Mouse (Mus musculus) megakaryocyte-erythroid progenitor cell, adult 5-6 weeks (primary cell): ENCODE measurements around the gene Rassf5. TPM values are rescaled to one million over a fixed set of nuclear protein-coding genes. Genes with fewer than 3 reads are reported as not detected.

Experiments used
- ATAC-seq: replicated peaks from 2 replicates; pipeline ENCODE4 v1.8.0; 2016; ENCODE audit warnings: mild to moderate bottlenecking, inconsistent platforms; ENCODE audit not compliant: severe bottlenecking, poor library complexity, low FRiP score, low TSS enrichment
- total RNA-seq, 2 experiments: library from RNA; stranded (forward) in 1 of 2; stranded (reverse) in 1 of 2; fragments of 200-1000, 215-1000 nt in 1 of 2; fragments of >200 nt in 1 of 2; fragmentation: Nextera tagmentation in 1 of 2; gene quantifications; 2 replicates each; pipeline ENCODE4 v1.2.3; 2014 to 2017

Gene Rassf5
- total RNA-seq (2014; fragmentation: Nextera tagmentation) (19.8 and 20.0 TPM in 2 replicates), total RNA-seq (2017) (26.0 and 28.0 TPM in 2 replicates)

GRCm38 (mm10) chr1:131245089-131245856 lies at the start of gene Rassf5:
Gene Rassf5 (minus strand): TSS chr1:131245258.
- ATAC-seq: peak; percentile 68

- ATAC-seq: no peak
Observed at GRCm38 (mm10) chr1:131293922-131294250, 48.8 kb upstream of the Rassf5 start.

- ATAC-seq: 0 out of 2 replicates have a peak, but pooled peaks have one; percentile 39
Observed at GRCm38 (mm10) chr1:131293221-131293921, 48.3 kb upstream of the Rassf5 start.

GRCm38 (mm10) chr1:131290648-131291047 lies 45.6 kb upstream of the Rassf5 start:
- peak; percentile 66; the same call in 1 of the 2 replicates for ATAC-seq

GRCm38 (mm10) chr1:131288938-131289337 lies 43.9 kb upstream of the Rassf5 start:
- no peak for ATAC-seq

- ATAC-seq: no peak
Observed at GRCm38 (mm10) chr1:131287267-131287666, 42.2 kb upstream of the Rassf5 start.

GRCm38 (mm10) chr1:131286803-131287202 lies 41.7 kb upstream of the Rassf5 start:
- no peak for ATAC-seq

- ATAC-seq: no peak
Observed at GRCm38 (mm10) chr1:131284616-131285015, 39.6 kb upstream of the Rassf5 start.

- no peak for ATAC-seq
Observed at GRCm38 (mm10) chr1:131284167-131284566, 39.1 kb upstream of the Rassf5 start.

- ATAC-seq: no peak
Observed at GRCm38 (mm10) chr1:131281731-131282130, 36.7 kb upstream of the Rassf5 start.

- peak; percentile 64 for ATAC-seq
Observed at GRCm38 (mm10) chr1:131280280-131280679, 35.2 kb upstream of the Rassf5 start.

GRCm38 (mm10) chr1:131279456-131279776 lies 34.4 kb upstream of the Rassf5 start, which contains the start of gene Ikbke:
Gene Ikbke (minus strand): TSS chr1:131279606.
- ATAC-seq: peak; percentile 28; the same call in 1 of the 2 replicates

- ATAC-seq: peak; percentile 48
Observed at GRCm38 (mm10) chr1:131278606-131279455, 33.8 kb upstream of the Rassf5 start.

- ATAC-seq: no peak
Observed at GRCm38 (mm10) chr1:131276831-131277230, 31.8 kb upstream of the Rassf5 start.

GRCm38 (mm10) chr1:131275577-131275976 lies 30.5 kb upstream of the Rassf5 start:
- no peak for ATAC-seq

GRCm38 (mm10) chr1:131274725-131275539 lies 29.9 kb upstream of the Rassf5 start:
- no peak for ATAC-seq

- ATAC-seq: peak; percentile 63; the same call in 1 of the 2 replicates
Observed at GRCm38 (mm10) chr1:131269797-131270578, 24.9 kb upstream of the Rassf5 start.

GRCm38 (mm10) chr1:131268776-131269175 lies 23.7 kb upstream of the Rassf5 start:
- ATAC-seq: no peak
